In genomic region chr11:90251923-90252322, GRCm38 (mm10) we compare ENCODE assay signal across 13 mouse cellular contexts. TPM values are rescaled to one million over a fixed set of nuclear protein-coding genes. Genes with fewer than 3 reads are reported as not detected.
DNase-seq lines count a peak whose midpoint lies in the region; ATAC-seq lines count a peak whose summit lies in the region.
"Had no signal": no experiment of that assay in that cellular context is flagged by ENCODE, and none has a peak within 500 bp of the region (broad histone marks: within the 10 kb centered on the region; RNA-seq: fewer than 3 reads in every experiment).

No protein-coding gene starts in this region.

- no peak for DNase-seq in heart, postnatal 25 days (ENCODE audit: low spot score)
- no peak for DNase-seq in midbrain, embryonic 14.5 days
- no peak for DNase-seq in midbrain, embryonic 10.5 days (ENCODE audit: low spot score)
- no peak for DNase-seq in liver, embryonic 13.5 days
- no peak for DNase-seq in urinary bladder, postnatal 36 days (ENCODE audit: low spot score in 2 of 2)
- DNase-seq in urinary bladder, adult 18-20 months (ENCODE audit: low spot score in 2 of 2): no peak
- DNase-seq in left cerebral cortex, adult 11 months (ENCODE audit: low spot score): no peak
- DNase-seq: adrenal gland, adult 2 months; cerebellum, adult 8-10 months; layer of hippocampus, postnatal 36 days had no signal

- H3K4me2 ChIP-seq in heart, embryonic 12.5 days: peak overlapping the region; percentile 52
- peak overlapping the region; percentile 62 for H3K4me2 ChIP-seq in midbrain, embryonic 14.5 days (ENCODE audit: low read length)
- H3K4me2 ChIP-seq in liver, embryonic 13.5 days: 0 out of 2 replicates have a peak overlapping the region, but pooled peaks have one; percentile 3

- H3K36me3 ChIP-seq in heart, embryonic 12.5 days: peaks cover 3% of the 10 kb centered on the region; the same call in 1 of the 2 replicates
- no peaks in the 10 kb centered on the region for H3K36me3 ChIP-seq in midbrain, embryonic 14.5 days (ENCODE audit: control insufficient read depth, insufficient read depth, low read length)
- 0 out of 2 replicates have a peak, but pooled peaks cover 7% of the 10 kb centered on the region for H3K36me3 ChIP-seq in midbrain, embryonic 10.5 days
- no peaks in the 10 kb centered on the region for H3K36me3 ChIP-seq in liver, embryonic 13.5 days
- H3K36me3 ChIP-seq: hindbrain, embryonic 15.5 days had no signal

- peak overlapping the region; percentile 76 for H3K27ac ChIP-seq in heart, embryonic 12.5 days (ENCODE audit: poor library complexity, severe bottlenecking)
- H3K27ac ChIP-seq in midbrain, embryonic 14.5 days (replicated peaks; ENCODE audit: low read depth, low read length): no peak overlapping the region
- H3K27ac ChIP-seq in midbrain, embryonic 10.5 days (replicated peaks): no peak overlapping the region
- H3K27ac ChIP-seq in liver, embryonic 13.5 days: no peak overlapping the region
- H3K27ac ChIP-seq: hindbrain, embryonic 15.5 days; macrophage had no signal

- peaks cover 58% of the 10 kb centered on the region for H3K4me1 ChIP-seq in heart, embryonic 12.5 days (replicated peaks)
- peaks cover 25% of the 10 kb centered on the region for H3K4me1 ChIP-seq in midbrain, embryonic 14.5 days (ENCODE audit: control insufficient read depth, insufficient read depth, low read length)
- peaks cover 35% of the 10 kb centered on the region for H3K4me1 ChIP-seq in midbrain, embryonic 10.5 days
- H3K4me1 ChIP-seq in liver, embryonic 13.5 days (replicated peaks): peaks cover 37% of the 10 kb centered on the region

- 7% methylated on average over 2 of the region's 2 CpGs for WGBS in heart, embryonic 12.5 days
- WGBS in midbrain, embryonic 14.5 days: 51% methylated on average over 2 of the region's 2 CpGs
- WGBS in midbrain, embryonic 10.5 days: 50% methylated on average over 2 of the region's 2 CpGs
- WGBS in liver, embryonic 13.5 days (ENCODE audit: insufficient replicate concordance): 10% methylated on average over 2 of the region's 2 CpGs

- no peak for ATAC-seq in heart, embryonic 12.5 days (ENCODE audit: insufficient number of reproducible peaks, low FRiP score)
- ATAC-seq in midbrain, embryonic 14.5 days (ENCODE audit: low FRiP score, low TSS enrichment): no peak
- no peak for ATAC-seq in liver, embryonic 13.5 days (ENCODE audit: low read depth)

- H3K27me3 ChIP-seq in heart, embryonic 12.5 days (replicated peaks): no peaks in the 10 kb centered on the region
- H3K27me3 ChIP-seq in midbrain, embryonic 14.5 days (ENCODE audit: control insufficient read depth, insufficient read depth, low read length): no peaks in the 10 kb centered on the region
- no peaks in the 10 kb centered on the region for H3K27me3 ChIP-seq in midbrain, embryonic 10.5 days (ENCODE audit: low read depth, poor library complexity, severe bottlenecking)
- no peaks in the 10 kb centered on the region for H3K27me3 ChIP-seq in liver, embryonic 13.5 days
- H3K27me3 ChIP-seq: hindbrain, embryonic 15.5 days had no signal

- no peaks in the 10 kb centered on the region for H3K9me3 ChIP-seq in heart, embryonic 12.5 days (replicated peaks)
- H3K9me3 ChIP-seq in midbrain, embryonic 14.5 days (ENCODE audit: control insufficient read depth, low read length): no peaks in the 10 kb centered on the region
- no peaks in the 10 kb centered on the region for H3K9me3 ChIP-seq in midbrain, embryonic 10.5 days (replicated peaks)
- H3K9me3 ChIP-seq in liver, embryonic 13.5 days (replicated peaks): no peaks in the 10 kb centered on the region
- H3K9me3 ChIP-seq: hindbrain, embryonic 15.5 days had no signal

- peak overlapping the region; percentile 11 for H3K4me3 ChIP-seq in heart, embryonic 12.5 days
- H3K4me3 ChIP-seq in midbrain, embryonic 14.5 days (replicated peaks; ENCODE audit: low read depth, low read length): no peak overlapping the region
- H3K4me3 ChIP-seq in midbrain, embryonic 10.5 days: no peak overlapping the region
- H3K4me3 ChIP-seq in liver, embryonic 13.5 days (replicated peaks): no peak overlapping the region
- H3K4me3 ChIP-seq: hindbrain, embryonic 15.5 days had no signal

- intact Hi-C loops in heart, postnatal 25 days (cut with DNase I): no loop called here

- H3K9ac ChIP-seq in heart, embryonic 12.5 days: peak overlapping the region; percentile 62
- no peak overlapping the region for H3K9ac ChIP-seq in midbrain, embryonic 14.5 days (replicated peaks; ENCODE audit: low read length)
- peak overlapping the region; percentile 8; the same call in 1 of the 2 replicates for H3K9ac ChIP-seq in liver, embryonic 13.5 days
- H3K9ac ChIP-seq: hindbrain, embryonic 15.5 days had no signal

RNA-seq across cellular contexts. Expression of gene Mmd, which starts 2.7 kb away (rescaled TPM):
- 111 and 118 TPM in 2 replicates for polyA plus RNA-seq in heart, embryonic 12.5 days (2016; fragmentation: Nextera tagmentation; extraction: Ambion mirVana)
- 10 to 100 TPM; 32.3 to 34.8 TPM for total RNA-seq in heart, postnatal 25 days (2021)
- polyA plus RNA-seq in midbrain, embryonic 14.5 days (2014; fragmentation: Nextera tagmentation; extraction: Ambion mirVana): 91.2 and 93.6 TPM in 2 replicates
- 38.9 and 42.7 TPM in 2 replicates for polyA plus RNA-seq in midbrain, embryonic 10.5 days (2016; fragmentation: Nextera tagmentation; extraction: Ambion mirVana)
- polyA plus RNA-seq in liver, embryonic 13.5 days (2015; fragmentation: Nextera tagmentation; extraction: Ambion mirVana): 8.4 and 9.9 TPM in 2 replicates

Comparison
In these comparisons a context has a peak if more than half of its experiments do, and no peak if none do; other contexts are left out.
1. H3K4me2 ChIP-seq: peak in every context shown above with its lines; median percentile 62 in midbrain, embryonic 14.5 days; 52 in heart, embryonic 12.5 days; 3 in liver, embryonic 13.5 days.